Mouse (Mus musculus) kidney, adult 2 months (tissue): Measurements from ENCODE around the gene Otop1.

Source experiments
- CTCF ChIP-seq: fragments of 200-500 bp; conservative IDR thresholded peaks from 2 replicates; pipeline ENCODE4 v1.5.1; 2011; ENCODE audit warnings: low read depth, mild to moderate bottlenecking, control low read depth, low read length, moderate library complexity, mixed read lengths; ENCODE audit not compliant: insufficient read depth, insufficient read length
- POLR2A ChIP-seq: fragments of 200-500 bp; IDR thresholded peaks from one replicate; pipeline ENCODE4 v1.6.1; 2011; ENCODE audit warnings: low read depth, low read length, control low read depth

GRCm38 (mm10) chr5:38255195-38255594, 20.6 kb upstream of the Otop1 start:
- no peak for TF ChIP-seq POLR2A
- TF ChIP-seq CTCF: no peak
